Mouse (Mus musculus): ENCODE data around the gene Icam1. TPM values are rescaled to one million over a fixed set of nuclear protein-coding genes. Genes with fewer than 3 reads are reported as not detected.
"Not testable (repeated sequence)": the region's sequence is repeated elsewhere in the genome, so short reads cannot be mapped to it uniquely, and the experiment has no call there.

Gene Icam1
- total RNA-seq, 2 experiments from 2014 or later: 9.0 to 31.8 TPM

DNA sequence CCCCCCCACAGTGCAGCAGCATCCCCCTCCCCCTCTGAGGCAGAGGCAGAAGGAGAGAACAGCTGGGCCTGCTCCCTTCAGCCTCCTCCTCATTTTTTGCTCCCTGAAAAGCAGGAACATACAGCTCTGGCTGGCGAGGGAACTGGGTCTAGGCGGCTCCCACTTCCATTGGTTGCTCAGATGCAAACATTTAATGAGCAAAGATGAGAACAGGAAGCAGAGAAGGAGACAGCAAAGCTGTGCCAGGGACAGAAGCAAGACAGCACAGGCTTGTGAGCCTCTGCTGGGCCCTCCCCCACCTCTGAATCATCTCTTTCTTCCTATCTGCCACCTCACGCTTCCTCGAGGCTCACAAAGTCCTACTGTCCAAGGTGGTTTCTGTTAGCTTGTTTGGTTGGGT is 25.5 kb downstream of the Icam1 start:
- no peak for DNase-seq (ENCODE audit: low spot score in 2 of 2)

DNA sequence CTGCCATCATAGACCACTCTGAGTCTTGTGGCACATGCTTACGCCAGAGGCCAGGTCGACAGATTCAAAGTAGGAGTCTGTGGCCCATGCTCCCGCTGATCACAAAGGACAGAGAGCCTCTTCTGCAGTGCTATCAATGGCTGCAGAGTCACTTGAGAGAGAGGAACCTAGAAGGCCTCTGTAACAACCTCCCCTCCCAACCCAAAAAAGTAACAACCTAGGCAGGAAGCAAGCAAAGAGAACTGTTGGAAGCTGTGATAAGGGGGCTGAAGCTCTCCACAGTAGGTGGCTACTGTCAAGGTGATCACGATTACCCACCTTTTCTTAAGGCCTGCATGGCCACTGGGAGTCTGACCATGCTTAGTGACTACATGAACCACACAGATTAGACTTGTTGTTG is 27.8 kb downstream of the Icam1 start:
- no peak for DNase-seq (ENCODE audit: low spot score in 2 of 2)

DNA sequence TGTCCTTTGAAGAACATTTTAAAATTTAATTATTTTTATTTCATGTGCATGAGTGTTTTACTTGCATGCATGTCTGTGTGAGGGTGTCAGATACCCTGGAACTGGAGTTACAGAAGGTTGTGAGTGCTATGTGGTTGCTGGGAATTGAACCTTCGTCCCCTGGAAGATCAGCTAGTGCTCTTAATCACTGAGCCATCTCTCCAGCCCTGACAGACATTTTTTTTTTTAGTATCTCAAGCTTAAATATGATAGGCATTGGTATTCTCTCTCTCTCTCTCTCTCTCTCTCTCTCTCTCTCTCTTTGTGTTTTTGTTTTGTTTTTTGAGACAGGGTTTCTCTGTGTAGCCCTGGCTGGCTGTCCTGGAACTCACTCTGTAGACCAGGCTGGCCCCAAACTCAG is 29.0 kb downstream of the Icam1 start:
- DNase-seq (ENCODE audit: low spot score in 2 of 2): not testable (repeated sequence)

DNA sequence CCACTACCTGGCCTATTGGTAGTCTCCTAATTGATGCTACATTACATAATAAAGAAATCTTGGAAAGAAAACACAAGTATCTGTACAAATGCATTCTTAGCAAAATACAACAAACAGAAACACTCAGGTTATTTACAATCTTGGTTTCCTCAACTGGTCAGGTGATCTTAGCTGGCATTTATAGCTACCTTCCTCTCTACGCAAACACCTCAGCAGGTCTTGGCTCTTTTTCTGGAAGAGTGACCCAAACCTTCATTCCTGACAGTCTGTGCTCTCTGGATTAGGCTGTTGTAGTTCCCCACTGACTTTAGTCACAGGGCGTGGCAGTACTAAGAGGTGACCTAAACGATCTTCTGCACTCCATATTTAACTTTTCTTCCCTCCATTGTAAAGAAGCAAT is 29.4 kb downstream of the Icam1 start:
- no peak for DNase-seq (ENCODE audit: low spot score in 2 of 2)

DNA sequence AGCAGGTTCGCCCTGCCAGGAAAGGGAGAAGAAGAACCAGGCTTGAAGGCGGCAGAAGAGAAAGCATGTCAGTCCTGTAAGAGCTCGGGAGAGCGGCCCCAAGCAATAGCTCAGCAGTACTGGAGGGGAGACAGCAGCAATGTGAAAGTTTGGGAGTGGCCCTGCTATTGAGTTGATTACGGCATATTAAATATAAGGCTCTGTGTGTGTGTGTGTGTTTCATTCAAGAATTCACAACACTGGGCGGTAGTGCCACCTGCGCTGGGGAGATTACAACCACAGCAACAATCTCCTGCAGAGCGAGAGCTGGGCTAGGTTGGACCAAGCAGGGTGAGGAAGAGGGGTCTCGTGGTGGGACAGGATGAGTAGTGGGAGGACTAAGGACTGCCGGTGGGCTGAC is 35.8 kb downstream of the Icam1 start:
- no peak for DNase-seq (ENCODE audit: low spot score in 2 of 2)

DNA sequence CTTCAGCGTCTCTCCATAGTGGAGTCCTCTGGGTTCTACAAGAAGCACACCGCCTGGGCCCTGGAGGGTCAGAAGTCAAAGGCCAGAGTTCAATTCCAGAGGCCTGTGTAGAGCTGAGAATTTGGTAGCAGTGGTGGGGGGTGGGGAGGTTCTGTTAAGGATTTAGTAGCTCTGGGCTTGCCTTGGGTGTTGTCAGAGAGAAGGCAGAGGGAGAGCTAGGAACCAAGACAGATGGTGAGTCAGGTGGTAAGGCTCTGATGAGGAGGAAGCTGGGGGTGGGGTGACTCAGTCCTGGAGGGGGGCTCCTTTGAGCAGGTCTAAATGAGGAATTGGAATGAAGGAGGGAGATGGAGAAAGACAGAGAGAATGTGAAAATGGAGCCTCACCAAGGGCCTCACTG is 47.1 kb downstream of the Icam1 start:
- DNase-seq (ENCODE audit: low spot score in 2 of 2): no peak

- DNase-seq (ENCODE audit: low spot score in 2 of 2): no peak
Measured at GRCm38 (mm10) chr9:21067006-21067684, 51.4 kb downstream of the Icam1 start, which contains the start of gene Zglp1. Gene Zglp1 (minus strand): TSS chr9:21067093.

DNA sequence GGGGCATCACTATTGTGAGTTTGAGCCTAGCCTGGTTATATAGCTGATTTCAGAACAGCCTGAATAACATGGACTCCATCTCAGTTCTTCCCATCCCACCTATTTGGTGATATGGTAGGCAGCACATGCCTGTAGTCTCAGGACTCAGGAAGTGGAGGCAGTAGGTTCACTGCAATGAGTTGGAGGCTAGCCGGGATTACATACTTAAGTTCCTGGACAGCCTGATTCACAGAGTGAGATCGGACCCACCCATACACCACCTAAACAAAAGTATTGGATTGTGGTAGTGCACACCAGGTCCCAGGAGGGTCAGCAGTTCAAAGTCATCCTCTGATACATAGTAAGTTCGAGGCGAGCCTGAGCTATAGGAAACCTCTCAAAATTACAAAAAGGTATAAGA is 56.9 kb downstream of the Icam1 start:
- no peak for DNase-seq (ENCODE audit: low spot score in 2 of 2)

- peak; percentile 82 to 84 for DNase-seq (ENCODE audit: low spot score in 2 of 2)
Measured at GRCm38 (mm10) chr9:21073044-21073840, 57.5 kb downstream of the Icam1 start, which contains the start of the genes Gm49373 and Fdx1l. Gene Gm49373 (minus strand): TSS chr9:21073096. Gene Fdx1l (minus strand): TSS chr9:21073614.

- no peak for DNase-seq (ENCODE audit: low spot score in 2 of 2)
Measured at GRCm38 (mm10) chr9:21074173-21074572, 58.4 kb downstream of the Icam1 start.

- DNase-seq (ENCODE audit: low spot score in 2 of 2): no peak
Measured at GRCm38 (mm10) chr9:21075625-21076024, 59.8 kb downstream of the Icam1 start.

Small RNA genes within 50 kb of the gene (microRNA-seq; reads per million reads assigned to microRNA genes)
- gene Mir1900 (ENCODE audit: borderline number of aligned reads in 2 of 2) (0 reads per million in 2 experiments), gene Mir7082 (ENCODE audit: borderline number of aligned reads in 2 of 2) (0.61 to 0.95 reads per million in 2 experiments)

Other genes with a start within 250 kb of the Icam1 start
- gene Col5a3, start 200.9 kb upstream of the Icam1 start, total RNA-seq (2021): 100 to 1,000 TPM; 123 to 412 TPM
- gene Rdh8, start 197.5 kb upstream of the Icam1 start, total RNA-seq (2021): not detected
- gene A230050P20Rik, start 147.3 kb upstream of the Icam1 start, total RNA-seq (2021): 10 to 100 TPM; 14.7 to 17.5 TPM
- 1 to 10 TPM; 3.2 to 3.6 TPM for gene Angptl6, start 136.3 kb upstream of the Icam1 start, total RNA-seq (2021)
- gene Ppan, start 127.8 kb upstream of the Icam1 start, total RNA-seq (2021): 10 to 100 TPM; 39.8 to 41.1 TPM
- gene Eif3g, start 117.4 kb upstream of the Icam1 start, total RNA-seq (2021): 100 to 1,000 TPM; 156 to 162 TPM
- gene Dnmt1, start 56.1 kb upstream of the Icam1 start, total RNA-seq (2021): 10 to 100 TPM; 33.6 to 34.9 TPM
- 10 to 100 TPM; 18.3 to 22.0 TPM for gene S1pr2, start 39.2 kb upstream of the Icam1 start, total RNA-seq (2021)
- 100 to 1,000 TPM; 122 to 124 TPM for gene Mrpl4, start 13.2 kb upstream of the Icam1 start, total RNA-seq (2021)
- gene Icam4, start 13.4 kb downstream of the Icam1 start, total RNA-seq (2021): 1 to 10 TPM; 1.2 to 4.8 TPM
- gene Icam5, start 16.1 kb downstream of the Icam1 start, total RNA-seq (2021): under 1 TPM; 0.13 to 0.23 TPM
- gene Zglp1, start 51.1 kb downstream of the Icam1 start, total RNA-seq (2021): not detected
- under 1 TPM; 0.53 to 0.80 TPM for gene Gm49373, start 57.1 kb downstream of the Icam1 start, total RNA-seq (2021)
- gene Fdx1l, start 57.6 kb downstream of the Icam1 start, total RNA-seq (2021): 10 to 100 TPM; 38.3 to 39.2 TPM
- 1 to 10 TPM; 1.8 to 1.9 TPM for gene Gm38431, start 76.0 kb downstream of the Icam1 start, total RNA-seq (2021)
- 10 to 100 TPM; 42.9 to 47.1 TPM for gene Raver1, start 76.0 kb downstream of the Icam1 start, total RNA-seq (2021)
- gene Tyk2, start 115.3 kb downstream of the Icam1 start, total RNA-seq (2021): 10 to 100 TPM; 14.0 to 14.5 TPM
- 100 to 1,000 TPM; 175 to 181 TPM for gene Cdc37, start 134.0 kb downstream of the Icam1 start, total RNA-seq (2021)
- 10 to 100 TPM in 1 of 2 experiments, 1 to 10 TPM in 1; 6.2 to 13.3 TPM for gene Pde4a, start 149.7 kb downstream of the Icam1 start, total RNA-seq (2021)
- 10 to 100 TPM; 44.9 to 51.2 TPM for gene Keap1, start 223.4 kb downstream of the Icam1 start, total RNA-seq (2021)
- 1 to 10 TPM in 1 of 2 experiments, under 1 TPM in 1; 0.50 to 1.0 TPM for gene S1pr5, start 232.5 kb downstream of the Icam1 start, total RNA-seq (2021)
- gene Atg4d, start 249.3 kb downstream of the Icam1 start, total RNA-seq (2021): 10 to 100 TPM; 39.9 to 52.6 TPM